Mouse (Mus musculus): Measurements from ENCODE around the gene Gm960. TPM values are rescaled to one million over a fixed set of nuclear protein-coding genes. Genes with fewer than 3 reads are reported as not detected.

Gm960 gene
- polyA plus RNA-seq, 1 experiment from 2014 or later: 1.4 TPM

GRCm38 (mm10) chr19:4743524-4743923 lies 45.1 kb upstream of the Gm960 start:
- ATAC-seq (no peak), DNase-seq (ENCODE audit: low spot score) (peak; percentile 57)
- 40% methylated on average over 5 of the region's 5 CpGs for WGBS
- no peak overlapping the region for H3K4me2 ChIP-seq (replicated peaks; ENCODE audit: low read depth, low read length)
- no peaks in the 10 kb centered on the region for H3K9me3 ChIP-seq (ENCODE audit: low read length)
- no peak overlapping the region for H3K9ac ChIP-seq (replicated peaks; ENCODE audit: low read depth)
- H3K36me3 ChIP-seq (ENCODE audit: insufficient read depth, low read length): no peaks in the 10 kb centered on the region
- no peak overlapping the region for H3K27ac ChIP-seq (ENCODE audit: low read length)
- no peaks in the 10 kb centered on the region for H3K27me3 ChIP-seq (replicated peaks; ENCODE audit: insufficient read depth, low read length)
- no peaks in the 10 kb centered on the region for H3K4me1 ChIP-seq (ENCODE audit: insufficient read depth, low read depth, low read length)
- no peak overlapping the region for H3K4me3 ChIP-seq (ENCODE audit: low read depth, low read length)
- TF ChIP-seq CTCF (IDR thresholded peaks at IDR 0.05) (peak; percentile 73), EP300 (IDR thresholded peaks at IDR 0.05) (no peak)

GRCm38 (mm10) chr19:4742229-4742628 lies 43.8 kb upstream of the Gm960 start:
- no peaks in the 10 kb centered on the region for H3K27me3 ChIP-seq (replicated peaks; ENCODE audit: insufficient read depth, low read length)
- ATAC-seq: no peak
- no peak overlapping the region for H3K4me2 ChIP-seq (replicated peaks; ENCODE audit: low read depth, low read length)
- no peak for TF ChIP-seq EP300 (IDR thresholded peaks at IDR 0.05)
- TF ChIP-seq CTCF (IDR thresholded peaks at IDR 0.05): no peak
- no peaks in the 10 kb centered on the region for H3K9me3 ChIP-seq (ENCODE audit: low read length)
- H3K36me3 ChIP-seq (ENCODE audit: insufficient read depth, low read length): no peaks in the 10 kb centered on the region
- DNase-seq (ENCODE audit: low spot score): no peak
- no peak overlapping the region for H3K27ac ChIP-seq (ENCODE audit: low read length)
- 90% methylated on average over 6 of the region's 6 CpGs for WGBS
- H3K4me1 ChIP-seq (ENCODE audit: insufficient read depth, low read depth, low read length): no peaks in the 10 kb centered on the region
- H3K4me3 ChIP-seq (ENCODE audit: low read depth, low read length): no peak overlapping the region
- no peak overlapping the region for H3K9ac ChIP-seq (replicated peaks; ENCODE audit: low read depth)

- Histone ChIP-seq H3K9ac (replicated peaks; ENCODE audit: low read depth) (no peak overlapping the region), H3K27me3 (replicated peaks; ENCODE audit: insufficient read depth, low read length) (no peaks in the 10 kb centered on the region), H3K36me3 (ENCODE audit: insufficient read depth, low read length) (no peaks in the 10 kb centered on the region), H3K27ac (ENCODE audit: low read length) (no peak overlapping the region), H3K4me3 (ENCODE audit: low read depth, low read length) (no peak overlapping the region), H3K4me1 (ENCODE audit: insufficient read depth, low read depth, low read length) (no peaks in the 10 kb centered on the region), H3K4me2 (replicated peaks; ENCODE audit: low read depth, low read length) (no peak overlapping the region), H3K9me3 (ENCODE audit: low read length) (no peaks in the 10 kb centered on the region)
- DNase-seq (ENCODE audit: low spot score) (no peak), ATAC-seq (no peak)
- 74% methylated on average over 10 of the region's 10 CpGs for WGBS
- no peak for TF ChIP-seq EP300 (IDR thresholded peaks at IDR 0.05)
- no peak for TF ChIP-seq CTCF (IDR thresholded peaks at IDR 0.05)
Observed at GRCm38 (mm10) chr19:4741482-4741881, 43.0 kb upstream of the Gm960 start.

- Histone ChIP-seq H3K27ac (ENCODE audit: low read length) (no peak overlapping the region), H3K4me2 (replicated peaks; ENCODE audit: low read depth, low read length) (no peak overlapping the region), H3K9me3 (ENCODE audit: low read length) (no peaks in the 10 kb centered on the region), H3K27me3 (replicated peaks; ENCODE audit: insufficient read depth, low read length) (no peaks in the 10 kb centered on the region), H3K4me1 (ENCODE audit: insufficient read depth, low read depth, low read length) (no peaks in the 10 kb centered on the region), H3K9ac (replicated peaks; ENCODE audit: low read depth) (no peak overlapping the region), H3K4me3 (ENCODE audit: low read depth, low read length) (no peak overlapping the region), H3K36me3 (ENCODE audit: insufficient read depth, low read length) (no peaks in the 10 kb centered on the region)
- TF ChIP-seq CTCF (IDR thresholded peaks at IDR 0.05): no peak
- TF ChIP-seq EP300 (IDR thresholded peaks at IDR 0.05): no peak
- ATAC-seq: no peak
- no peak for DNase-seq (ENCODE audit: low spot score)
- 83% methylated on average over 5 of the region's 5 CpGs for WGBS
Observed at GRCm38 (mm10) chr19:4739762-4740161, 41.3 kb upstream of the Gm960 start.

- ATAC-seq (no peak), DNase-seq (ENCODE audit: low spot score) (no peak)
- Histone ChIP-seq H3K4me1 (ENCODE audit: insufficient read depth, low read depth, low read length) (no peaks in the 10 kb centered on the region), H3K27ac (ENCODE audit: low read length) (no peak overlapping the region), H3K36me3 (ENCODE audit: insufficient read depth, low read length) (no peaks in the 10 kb centered on the region), H3K4me3 (ENCODE audit: low read depth, low read length) (no peak overlapping the region), H3K9me3 (ENCODE audit: low read length) (no peaks in the 10 kb centered on the region), H3K4me2 (replicated peaks; ENCODE audit: low read depth, low read length) (no peak overlapping the region), H3K27me3 (replicated peaks; ENCODE audit: insufficient read depth, low read length) (no peaks in the 10 kb centered on the region), H3K9ac (replicated peaks; ENCODE audit: low read depth) (no peak overlapping the region)
- 92% methylated on average over 11 of the region's 11 CpGs for WGBS
- TF ChIP-seq CTCF (IDR thresholded peaks at IDR 0.05) (no peak), EP300 (IDR thresholded peaks at IDR 0.05) (no peak)
Observed at GRCm38 (mm10) chr19:4739053-4739452, 40.6 kb upstream of the Gm960 start.

- ATAC-seq (no peak), DNase-seq (ENCODE audit: low spot score) (no peak)
- Histone ChIP-seq H3K4me3 (ENCODE audit: low read depth, low read length) (no peak overlapping the region), H3K27me3 (replicated peaks; ENCODE audit: insufficient read depth, low read length) (no peaks in the 10 kb centered on the region), H3K27ac (ENCODE audit: low read length) (no peak overlapping the region), H3K4me1 (ENCODE audit: insufficient read depth, low read depth, low read length) (no peaks in the 10 kb centered on the region), H3K36me3 (ENCODE audit: insufficient read depth, low read length) (no peaks in the 10 kb centered on the region), H3K9me3 (ENCODE audit: low read length) (no peaks in the 10 kb centered on the region), H3K9ac (replicated peaks; ENCODE audit: low read depth) (no peak overlapping the region), H3K4me2 (replicated peaks; ENCODE audit: low read depth, low read length) (no peak overlapping the region)
- TF ChIP-seq CTCF (IDR thresholded peaks at IDR 0.05) (no peak), EP300 (IDR thresholded peaks at IDR 0.05) (no peak)
- WGBS: 72% methylated on average over 13 of the region's 13 CpGs
Observed at GRCm38 (mm10) chr19:4737866-4738265, 39.4 kb upstream of the Gm960 start.

- WGBS: 81% methylated on average over 3 of the region's 3 CpGs
- TF ChIP-seq CTCF (IDR thresholded peaks at IDR 0.05) (no peak), EP300 (IDR thresholded peaks at IDR 0.05) (no peak)
- DNase-seq (ENCODE audit: low spot score): no peak
Observed at GRCm38 (mm10) chr19:4733052-4733451, 34.6 kb upstream of the Gm960 start.

More at GRCm38 (mm10) chr19:4733052-4733451, 34.6 kb upstream of the Gm960 start:
- Histone ChIP-seq H3K9me3 (ENCODE audit: low read length) (no peaks in the 10 kb centered on the region), H3K4me1 (ENCODE audit: insufficient read depth, low read depth, low read length) (no peaks in the 10 kb centered on the region), H3K4me3 (ENCODE audit: low read depth, low read length) (no peak overlapping the region), H3K36me3 (ENCODE audit: insufficient read depth, low read length) (no peaks in the 10 kb centered on the region), H3K4me2 (replicated peaks; ENCODE audit: low read depth, low read length) (no peak overlapping the region), H3K27me3 (replicated peaks; ENCODE audit: insufficient read depth, low read length) (no peaks in the 10 kb centered on the region), H3K9ac (replicated peaks; ENCODE audit: low read depth) (no peak overlapping the region), H3K27ac (ENCODE audit: low read length) (no peak overlapping the region)
- no peak for ATAC-seq

Measured in lung, postnatal 0 days (tissue).